Mouse (Mus musculus) left cerebral cortex, adult 18-20 months (tissue): ENCODE data around the gene Col15a1. TPM values are rescaled to one million over a fixed set of nuclear protein-coding genes. Genes with fewer than 3 reads are reported as not detected.
A peak's percentile ranks its signal among the peaks of the same experiment; 100 is the strongest.

Experiments
- DNase-seq, 2 experiments: peaks; one replicate each; pipeline ENCODE4 v3.0.0; 2021 to 2022; ENCODE audit warnings: low spot score in 2 of 2, mixed read lengths in 1 of 2
- long read RNA-seq, 2 experiments: library from polyadenylated mRNA; stranded (forward); transcript quantifications; one replicate each; pipeline ENCODE4 v2.0.0; 2021
- total RNA-seq, 2 experiments: library from RNA; stranded (reverse); gene quantifications; 2 replicates each; pipeline ENCODE4 v1.2.3; 2021

Col15a1 gene
- total RNA-seq = 1 to 10 TPM; 5.2 to 7.6 TPM
- long read RNA-seq, experiment 1, partial matches to known transcripts = 1 of 1 reads
- long read RNA-seq, experiment 1, other reads (novel, unspliced or antisense) = 0 of 1 reads
- long read RNA-seq, experiment 2 = 0 reads

DNA sequence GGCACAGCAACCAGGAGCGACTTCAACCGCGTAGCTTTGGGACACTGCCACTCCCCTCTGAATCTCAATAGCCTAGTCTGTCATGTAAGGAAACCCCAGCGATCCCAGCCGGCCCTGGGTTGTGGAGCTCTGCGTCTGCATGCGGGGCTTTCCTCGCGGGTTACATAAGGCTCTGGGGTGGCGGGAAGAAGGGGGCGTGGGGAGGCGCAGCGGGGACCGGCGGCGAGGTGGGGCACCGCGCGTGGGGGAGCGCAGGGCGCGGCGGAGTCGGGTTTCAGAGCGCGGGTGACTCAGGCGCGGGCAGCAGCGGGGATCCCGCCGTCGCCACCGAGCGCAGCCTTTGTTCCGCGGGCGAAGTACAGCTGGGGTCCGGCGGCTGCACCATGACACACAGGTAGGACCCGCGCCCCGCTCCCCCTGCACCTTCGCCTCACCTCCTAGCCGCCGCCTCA is at the start of gene Col15a1:
TSS of gene Col15a1 (plus strand) at position 193 of the 452 bp plus-strand sequence.
- DNase-seq = no peak

DNA sequence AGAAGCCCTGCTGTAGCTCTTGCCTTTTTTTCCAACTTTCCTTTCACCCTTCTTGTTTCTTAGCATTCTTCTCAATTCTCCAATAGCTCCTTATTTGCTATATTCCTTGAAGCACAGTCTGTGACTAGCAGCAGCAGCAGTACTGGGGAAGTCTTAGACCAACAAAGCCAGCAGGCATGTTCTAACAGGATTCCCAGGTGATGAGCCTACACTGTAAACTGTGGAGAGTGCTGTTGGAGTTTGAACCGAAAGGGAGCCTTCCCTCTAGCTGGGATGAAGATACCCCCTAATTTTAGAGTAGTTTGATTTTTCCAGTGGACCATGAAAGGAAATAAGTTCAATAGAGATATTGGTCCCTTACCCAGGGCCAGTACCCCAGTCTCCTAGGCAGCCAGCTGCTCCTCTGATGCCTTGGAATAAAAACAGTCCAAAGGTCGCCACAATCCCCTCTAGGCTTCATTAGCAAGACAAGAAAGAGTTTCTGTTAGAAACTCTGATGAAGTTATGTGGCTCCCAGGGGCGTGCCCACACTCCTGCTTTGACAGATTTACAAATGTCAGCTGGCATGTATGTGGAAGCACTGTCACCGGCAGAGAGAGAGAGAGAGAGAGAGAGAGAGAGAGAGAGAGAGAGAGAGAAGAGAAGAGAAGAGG is 46.7 kb upstream of the Col15a1 start:
- DNase-seq = no peak

DNA sequence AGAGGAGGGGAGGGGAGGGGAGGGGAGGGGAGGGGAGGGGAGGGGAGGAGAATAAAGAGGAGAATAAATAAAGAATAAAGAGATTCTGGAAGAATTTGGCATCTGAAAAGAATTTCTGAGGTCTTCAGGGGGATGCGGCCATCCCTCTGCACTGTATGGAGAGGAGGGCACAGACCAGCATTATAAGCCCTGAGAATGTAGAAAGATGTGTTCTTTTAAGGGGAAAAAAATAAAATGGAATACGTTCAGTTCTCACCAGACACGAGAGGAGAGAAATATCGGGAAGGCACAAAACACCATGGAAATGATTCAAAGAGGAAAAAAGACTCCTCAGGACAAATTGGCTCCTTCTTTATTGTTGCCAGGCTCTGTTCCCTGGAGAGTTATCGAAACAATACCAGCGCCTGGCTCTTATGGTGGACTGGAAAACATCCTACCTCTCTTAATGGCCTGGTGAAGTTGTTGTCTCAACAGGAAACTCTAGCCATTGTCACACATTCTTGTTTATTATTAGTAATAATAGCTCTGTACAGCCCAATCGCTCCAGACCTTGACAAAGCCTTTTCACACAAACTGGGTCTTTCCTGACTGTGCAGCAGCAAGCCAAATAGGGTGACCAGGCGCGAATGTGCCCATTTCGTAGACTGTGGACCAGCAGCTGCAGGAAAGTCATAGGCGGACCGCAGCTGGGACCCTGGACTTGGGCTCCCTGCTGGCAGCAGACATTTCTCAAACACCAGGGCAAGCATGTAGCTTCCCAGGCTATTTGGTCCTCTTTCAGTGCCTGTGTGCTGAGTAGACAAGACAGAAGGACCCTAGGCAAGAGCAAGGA is 46.0 kb upstream of the Col15a1 start:
- no peak for DNase-seq

DNA sequence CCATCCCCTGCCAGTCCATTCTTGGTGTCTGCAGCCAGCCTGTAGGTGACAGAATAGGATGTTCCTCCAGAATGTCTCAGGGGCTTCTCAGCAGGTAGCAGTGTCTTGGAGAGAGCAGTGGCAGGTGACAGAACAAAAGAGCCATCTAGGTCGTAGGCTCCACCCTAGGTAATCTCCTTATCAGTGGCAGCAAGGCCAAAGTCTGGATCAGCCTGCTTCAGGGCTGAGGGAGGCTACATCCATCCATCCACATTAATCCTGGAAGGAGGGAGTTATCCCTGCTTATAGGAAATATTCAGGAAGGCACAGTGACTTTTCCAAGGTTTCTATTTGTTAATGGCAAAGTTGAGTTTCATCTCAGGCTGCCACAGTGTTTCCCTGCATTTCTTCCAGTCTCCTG is 35.6 kb upstream of the Col15a1 start:
- DNase-seq = no peak

DNA sequence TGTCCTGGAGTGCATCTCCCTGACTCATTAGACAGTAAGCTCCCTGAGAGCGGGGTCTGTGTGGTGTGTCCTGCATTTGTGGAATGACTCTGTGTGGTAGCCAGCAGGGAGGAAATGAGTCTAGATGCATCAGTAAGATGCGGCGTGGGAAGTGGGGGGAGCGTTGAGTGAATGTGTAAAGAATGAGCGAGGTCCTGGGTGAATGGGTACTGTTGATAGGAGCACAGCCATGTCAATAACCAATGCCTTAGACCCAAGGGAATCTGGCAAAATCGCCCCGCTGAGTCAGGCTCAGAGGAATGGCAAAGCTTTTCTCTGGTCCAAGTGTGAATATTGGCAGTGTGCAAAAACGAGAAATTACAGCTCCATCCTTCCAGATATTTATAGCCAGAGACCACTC is 30.9 kb upstream of the Col15a1 start:
- no peak for DNase-seq

DNA sequence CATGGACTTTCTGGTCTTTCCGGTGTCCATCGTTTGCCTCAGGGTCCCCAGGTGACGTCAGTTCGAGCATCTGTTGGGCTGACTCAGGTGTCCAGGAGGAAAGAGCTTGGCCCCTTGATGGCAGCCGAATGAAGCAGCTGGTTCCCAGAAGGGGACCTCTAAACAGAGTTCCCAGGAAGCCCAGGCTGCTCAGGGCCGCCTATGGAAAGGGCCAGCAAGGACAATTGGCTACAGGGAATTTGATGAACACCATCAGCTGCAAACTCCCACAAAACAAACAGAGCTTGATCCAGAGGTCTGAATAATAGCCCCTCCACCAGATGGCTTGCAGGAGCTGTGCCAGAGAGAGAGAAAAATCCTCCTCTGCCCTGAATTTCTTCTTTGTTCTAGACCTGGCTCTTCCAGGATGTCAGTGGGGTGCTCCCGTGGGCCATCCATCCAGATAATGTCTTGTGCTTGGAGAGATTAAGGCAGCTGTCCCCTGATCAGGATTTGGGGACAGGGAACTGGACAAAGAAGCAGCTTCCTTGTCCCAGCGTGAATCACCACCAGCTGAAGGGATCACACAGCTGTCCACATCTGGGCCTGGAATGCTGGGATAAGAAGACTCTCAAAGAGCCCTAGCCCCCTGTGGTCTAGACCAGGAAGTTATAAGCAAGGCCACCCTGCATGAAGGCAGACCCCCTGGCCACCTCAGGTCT is 29.6 kb upstream of the Col15a1 start:
- DNase-seq = no peak

DNA sequence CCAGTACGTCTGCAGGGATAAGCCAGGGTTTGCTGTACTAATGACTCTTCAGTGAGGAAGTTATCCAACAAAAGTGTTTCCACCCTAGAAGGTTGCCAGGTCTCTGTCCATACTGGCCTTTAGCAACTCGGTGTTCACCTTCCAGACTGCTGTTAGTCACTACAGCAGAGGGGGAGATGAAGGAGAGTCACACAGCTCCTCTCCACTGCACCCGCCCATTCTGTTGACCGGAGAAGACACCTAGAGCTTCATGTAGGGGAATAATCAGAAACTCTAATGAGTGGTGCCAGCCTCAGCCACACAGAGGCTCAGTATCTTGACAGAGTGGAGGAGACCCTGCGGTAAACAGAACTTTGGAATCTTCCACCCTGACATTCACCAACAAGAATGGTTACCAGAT is 28.4 kb upstream of the Col15a1 start:
- DNase-seq = no peak

DNA sequence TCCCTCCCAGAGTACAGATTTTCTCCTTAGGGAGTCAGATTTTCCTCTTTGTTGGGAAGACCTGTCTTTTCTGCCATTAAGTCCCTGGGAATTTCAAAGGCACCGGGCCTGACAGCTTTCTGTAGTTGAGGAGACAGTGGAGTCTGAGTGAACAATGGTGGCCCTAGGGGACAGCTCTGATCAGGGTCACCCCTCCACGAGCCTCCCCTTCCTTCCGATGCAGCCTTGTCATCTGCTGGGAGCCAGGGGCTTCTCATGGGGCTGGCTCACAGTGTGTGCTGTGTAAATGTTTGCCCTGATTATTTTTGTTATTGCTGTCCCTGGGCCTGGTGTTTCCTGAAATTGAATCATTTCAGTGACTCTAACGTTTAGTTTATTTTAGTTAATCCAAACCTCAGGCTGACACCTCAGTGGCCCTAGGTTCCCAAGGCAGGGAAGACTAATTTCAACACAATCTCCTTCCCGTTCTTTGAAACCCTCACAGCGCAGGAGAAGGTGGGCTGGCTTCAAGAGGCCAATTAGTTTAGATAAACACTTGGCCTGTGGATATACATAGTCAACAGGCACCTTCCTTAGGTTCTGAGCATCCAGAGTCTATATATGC is 23.8 kb upstream of the Col15a1 start:
- DNase-seq = no peak

DNA sequence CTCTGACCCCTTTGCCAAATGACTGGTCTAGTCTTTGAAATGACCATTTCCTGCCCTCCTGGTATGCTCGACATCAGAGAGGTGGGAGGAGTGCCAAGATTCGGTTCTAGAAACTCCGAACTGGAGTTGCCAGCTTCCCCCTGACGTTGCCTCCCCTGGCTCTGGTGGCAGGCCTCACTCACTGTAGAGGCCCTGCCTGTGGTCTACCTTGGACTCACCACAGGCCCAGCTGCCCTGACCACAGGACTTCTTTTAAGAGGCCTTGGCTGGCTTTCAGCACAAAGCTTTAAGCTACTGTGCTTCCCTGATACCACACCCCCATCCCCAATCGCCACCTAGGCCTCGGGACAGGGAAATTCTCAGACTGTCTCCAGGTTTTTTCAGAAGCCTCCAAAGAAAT is 21.4 kb upstream of the Col15a1 start:
- no peak for DNase-seq

DNA sequence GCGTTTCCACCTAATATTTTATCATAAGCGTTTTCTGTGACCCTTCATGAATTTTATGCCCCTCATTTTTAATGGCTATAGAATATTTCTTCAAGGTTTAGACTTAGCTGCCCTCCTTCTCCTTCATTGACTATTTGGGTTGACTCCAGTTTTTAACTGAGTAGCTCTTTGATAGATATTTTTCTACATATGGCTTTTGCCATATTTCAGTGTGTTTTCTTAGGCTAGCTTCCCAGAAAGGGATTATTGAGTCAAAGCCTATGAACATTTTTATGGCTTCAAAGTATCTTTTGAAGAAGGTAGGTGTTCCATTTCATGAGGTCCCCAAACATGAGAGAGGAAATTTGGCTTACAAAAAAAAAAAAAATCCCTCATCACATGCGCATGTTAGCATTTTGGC is 11.8 kb upstream of the Col15a1 start:
- no peak for DNase-seq

DNA sequence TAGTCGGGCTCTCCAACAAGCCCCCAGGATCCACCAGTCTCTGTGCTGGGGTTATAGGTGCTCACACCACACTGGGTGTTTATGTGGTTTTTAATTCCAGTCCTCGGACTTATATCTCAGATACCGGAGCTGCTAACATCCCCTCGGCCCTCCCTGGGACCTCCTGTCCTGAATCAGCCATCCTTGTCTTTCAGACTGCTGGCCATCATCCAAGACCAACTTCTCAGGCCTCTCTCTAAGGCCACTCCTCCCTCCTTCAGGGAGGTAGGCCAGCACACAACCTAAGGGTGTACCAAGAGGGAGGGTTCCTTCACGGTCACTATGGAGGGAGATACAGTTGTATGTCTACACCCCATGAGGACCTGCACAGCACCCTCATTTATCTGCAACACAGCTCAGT is 4.3 kb upstream of the Col15a1 start:
- no peak for DNase-seq

DNA sequence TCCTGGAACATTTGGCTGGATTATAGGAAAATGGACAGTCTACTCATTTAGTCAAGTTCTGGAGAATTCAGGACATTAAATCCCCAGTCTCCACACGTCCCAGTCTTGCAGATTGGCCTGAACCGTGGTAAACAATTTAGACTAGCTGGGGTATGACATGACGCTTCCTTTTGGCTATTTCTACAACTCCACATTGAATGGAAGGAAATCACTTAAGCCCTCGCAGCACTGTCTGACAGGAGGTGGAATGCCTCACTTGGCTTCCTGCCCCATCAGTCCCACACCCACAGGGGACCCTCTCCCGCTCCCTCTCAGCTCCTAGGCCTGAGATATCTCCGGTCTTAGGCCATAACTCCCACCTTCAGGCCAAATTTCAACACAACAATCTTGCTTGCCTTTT is 2.1 kb upstream of the Col15a1 start:
- no peak for DNase-seq

DNA sequence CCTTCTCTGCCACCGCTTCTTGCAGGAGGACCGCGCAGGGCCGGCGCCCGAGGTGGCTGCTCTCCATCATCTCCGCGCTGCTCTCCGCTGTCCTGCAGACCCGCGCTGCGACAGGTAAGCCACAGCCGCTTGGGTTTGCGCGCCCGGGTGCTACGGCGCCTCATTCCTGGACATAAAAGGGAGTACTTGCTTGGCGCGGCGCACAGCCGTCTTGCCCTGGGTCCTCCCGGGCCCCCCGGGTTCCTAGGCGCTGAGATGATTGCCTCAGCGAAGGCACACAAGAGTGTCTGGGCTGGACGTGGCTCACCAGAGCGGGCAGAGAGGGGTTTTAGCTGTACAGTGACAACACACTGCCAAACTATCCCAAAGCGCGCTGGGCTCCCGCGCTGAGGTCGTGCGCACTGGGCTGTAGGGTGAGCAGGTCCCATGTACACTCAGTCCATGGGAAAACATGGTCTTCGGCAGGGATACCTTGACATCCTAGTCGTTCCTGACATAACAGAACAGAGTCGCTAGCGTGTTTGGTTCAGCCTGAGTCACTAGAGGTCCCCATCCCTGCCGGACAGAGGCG is 545 bp downstream of the Col15a1 start:
- no peak for DNase-seq

DNA sequence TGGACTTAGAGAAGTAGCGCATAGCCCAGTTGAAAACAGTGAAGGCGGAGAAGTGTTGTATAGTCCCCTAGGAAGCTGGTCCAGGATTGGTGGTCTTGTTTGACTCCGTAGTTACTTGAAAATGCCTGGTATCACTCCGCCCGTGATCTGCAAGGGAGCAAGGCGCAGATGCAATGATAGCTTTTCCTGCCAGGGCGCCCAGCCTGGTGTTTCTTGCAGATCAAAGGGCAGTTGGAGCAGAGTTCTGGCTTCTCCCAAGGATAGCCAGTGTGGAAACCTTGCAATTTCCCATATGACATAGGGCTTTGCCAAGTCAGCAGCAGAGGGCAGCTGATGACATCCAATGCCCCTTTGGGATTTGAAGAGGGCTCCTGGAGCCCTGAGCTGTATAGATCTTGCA is 1.5 kb downstream of the Col15a1 start:
- no peak for DNase-seq

DNA sequence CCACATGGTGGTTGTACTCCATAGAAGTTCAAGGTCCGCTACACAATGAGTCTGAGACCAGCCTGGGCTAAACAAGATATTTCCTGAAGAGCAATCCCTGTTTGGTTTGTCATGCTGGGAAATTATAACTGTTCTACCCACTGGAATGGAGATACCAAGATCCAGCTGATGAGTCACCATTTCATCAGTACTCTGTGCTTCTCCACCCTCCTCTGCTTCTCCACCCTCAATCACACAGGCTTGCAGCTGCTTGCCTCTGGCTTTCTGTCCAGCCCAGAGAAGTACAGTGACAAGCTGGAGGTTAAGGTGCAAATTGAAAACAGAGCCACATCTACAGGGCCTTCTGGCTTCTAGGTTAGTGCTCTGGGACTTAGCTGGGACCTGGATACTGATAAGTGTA is 10.9 kb downstream of the Col15a1 start:
- no peak for DNase-seq

DNA sequence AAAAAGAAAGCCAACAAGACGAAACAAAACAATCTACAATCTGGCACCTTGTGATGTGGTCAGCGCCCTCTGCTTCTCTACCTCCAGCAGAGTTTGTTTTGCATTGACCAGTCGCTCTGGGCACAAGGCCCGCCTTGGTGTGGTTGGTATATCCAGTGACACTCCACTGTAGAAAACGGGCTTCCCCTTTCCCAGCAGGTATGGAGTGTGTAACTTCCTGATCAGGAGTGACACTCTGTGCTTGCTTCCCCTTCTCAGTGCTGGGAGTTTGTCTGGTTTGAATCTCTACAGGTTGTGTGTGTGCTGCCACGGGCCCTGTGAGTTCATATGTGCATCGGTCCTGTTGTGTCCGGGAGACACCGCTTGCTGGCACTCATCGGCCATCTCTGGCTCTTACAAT is 11.4 kb downstream of the Col15a1 start:
- no peak for DNase-seq

DNA sequence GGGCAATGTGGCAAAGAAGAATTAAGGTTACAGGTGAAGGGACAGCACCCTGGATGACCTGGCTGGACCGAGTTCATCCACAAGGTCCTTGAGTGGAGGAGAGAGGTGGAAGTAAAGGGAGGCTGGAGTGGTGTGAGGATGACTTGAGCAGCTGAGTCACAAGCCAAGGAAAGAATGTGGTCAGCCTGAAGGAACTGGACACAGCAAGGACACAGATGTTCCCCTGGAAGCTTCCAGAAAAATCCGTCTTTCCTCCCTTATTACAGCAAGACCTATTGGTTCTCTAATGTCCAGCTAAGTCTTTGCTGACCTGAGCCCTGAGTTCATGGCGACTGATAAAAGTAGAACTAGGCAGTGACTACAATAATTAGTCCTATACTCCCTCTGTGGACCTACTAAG is 12.6 kb downstream of the Col15a1 start:
- DNase-seq = no peak

DNA sequence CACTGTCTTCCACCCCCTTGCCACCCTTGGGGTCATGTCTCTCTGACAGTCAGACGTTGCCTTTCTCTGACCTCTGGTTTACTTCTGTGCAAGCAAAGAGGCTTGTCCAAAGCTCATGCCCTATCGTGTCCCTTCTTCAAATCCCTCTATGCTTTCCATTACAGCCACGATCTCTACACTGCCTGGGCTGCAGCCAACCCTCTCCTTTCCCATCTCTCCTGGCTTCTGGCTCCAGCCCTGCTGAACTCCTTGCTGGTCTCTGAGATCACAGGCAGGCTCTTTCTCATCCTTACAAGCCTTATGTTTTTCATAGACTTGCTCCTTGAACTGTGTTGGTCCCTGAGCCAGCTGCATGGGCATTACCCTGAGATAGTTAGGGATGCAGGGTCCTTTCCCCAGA is 14.2 kb downstream of the Col15a1 start:
- DNase-seq = no peak

DNA sequence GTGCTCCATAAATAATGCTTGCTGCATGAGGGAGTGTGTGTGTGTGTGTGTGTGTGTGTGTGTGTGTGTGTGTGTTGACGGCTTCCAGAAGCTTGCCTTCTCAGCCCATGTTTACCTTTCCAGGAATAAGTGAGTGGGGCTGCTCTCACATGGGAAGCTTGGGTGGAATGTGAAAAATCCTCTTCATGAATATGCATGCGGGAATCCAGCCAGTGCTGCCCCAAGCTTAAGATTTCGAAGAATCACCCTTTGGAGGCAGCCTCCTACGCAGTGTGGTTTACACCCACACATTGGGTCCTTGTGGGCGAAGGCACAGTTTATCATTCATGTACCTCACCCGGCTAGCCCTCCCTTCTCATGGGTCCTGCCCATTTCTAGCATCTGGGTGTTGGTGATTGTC is 18.0 kb downstream of the Col15a1 start:
- peak; percentile 58 to 73 for DNase-seq

DNA sequence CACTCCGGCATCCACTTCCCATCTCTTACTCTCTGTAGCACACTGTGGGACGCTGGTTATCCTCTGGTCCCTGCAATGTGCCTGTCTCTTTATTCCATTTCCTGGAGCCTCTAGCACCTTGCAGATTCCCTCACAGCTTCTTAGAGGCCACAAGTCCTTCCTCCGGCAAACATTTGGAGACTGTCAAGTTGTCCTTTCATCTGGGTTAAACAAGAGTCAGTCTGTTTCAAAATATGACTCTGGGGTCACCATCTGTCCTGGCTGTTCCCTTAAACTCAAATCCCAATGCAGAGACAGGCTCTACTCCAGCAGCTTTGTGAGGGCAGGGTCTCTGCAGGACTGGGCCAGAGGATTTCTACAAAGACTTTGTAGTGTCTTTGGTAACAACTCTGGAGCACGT is 19.1 kb downstream of the Col15a1 start:
- no peak for DNase-seq

DNA sequence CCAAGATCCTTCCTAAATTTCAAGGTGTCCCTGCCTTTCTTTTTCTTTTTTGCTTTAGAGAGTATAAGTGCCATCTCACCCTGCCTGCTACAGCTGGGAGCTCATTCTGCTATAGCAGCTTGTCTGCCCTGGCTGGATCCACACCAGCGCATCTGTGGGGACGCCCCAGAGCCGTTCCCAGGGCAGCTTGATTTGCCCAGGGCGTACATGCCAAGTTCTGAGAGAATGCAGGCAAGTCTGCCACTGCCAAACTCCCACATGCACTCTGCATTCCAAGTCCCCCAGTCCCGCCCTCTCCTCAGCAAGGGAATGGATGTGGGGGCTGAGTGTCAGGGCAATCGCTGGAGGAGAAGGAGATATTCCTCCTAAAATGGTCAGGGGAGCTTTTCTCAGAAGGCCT is 19.8 kb downstream of the Col15a1 start:
- DNase-seq = peak; percentile 63 to 80
